Mouse (Mus musculus) spleen, embryonic (tissue): Measurements from ENCODE around the gene Acot4.
"Not testable (repeated sequence)": the region's sequence is repeated elsewhere in the genome, so short reads cannot be mapped to it uniquely, and the experiment has no call there.

Source experiments
- CTCF ChIA-PET: fragments of 350-600 bp; sonication (Branson Sonifier 250); formaldehyde crosslinking; loops from one replicate; lab custom pipeline; 2022; lab: Charles Lee

Gene Acot4

GRCm38 (mm10) chr12:84030659-84031332 is 7.4 kb upstream of the Acot4 start:
- CTCF ChIA-PET = interaction anchor here (0.6 to 1.0 kb wide), 3 partner anchors 10 to 59 kb away, joined by 5 to 13 read pairs (median 5); no protein-coding TSS in a partner anchor

GRCm38 (mm10) chr12:84032854-84033253 is 5.3 kb upstream of the Acot4 start:
- CTCF ChIA-PET = no interaction called here

- CTCF ChIA-PET = interaction anchor here (0.5 kb wide), 1 partner anchor 21 kb away, joined by 6 read pairs; no protein-coding TSS in a partner anchor
These were observed 4.9 kb upstream of the Acot4 start for GRCm38 (mm10) chr12:84033302-84033701.

- CTCF ChIA-PET = interaction anchor here (0.7 kb wide), 1 partner anchor 178 kb away, joined by 6 read pairs; no protein-coding TSS in a partner anchor
These were observed 4.1 kb upstream of the Acot4 start for GRCm38 (mm10) chr12:84034108-84034507.

DNA sequence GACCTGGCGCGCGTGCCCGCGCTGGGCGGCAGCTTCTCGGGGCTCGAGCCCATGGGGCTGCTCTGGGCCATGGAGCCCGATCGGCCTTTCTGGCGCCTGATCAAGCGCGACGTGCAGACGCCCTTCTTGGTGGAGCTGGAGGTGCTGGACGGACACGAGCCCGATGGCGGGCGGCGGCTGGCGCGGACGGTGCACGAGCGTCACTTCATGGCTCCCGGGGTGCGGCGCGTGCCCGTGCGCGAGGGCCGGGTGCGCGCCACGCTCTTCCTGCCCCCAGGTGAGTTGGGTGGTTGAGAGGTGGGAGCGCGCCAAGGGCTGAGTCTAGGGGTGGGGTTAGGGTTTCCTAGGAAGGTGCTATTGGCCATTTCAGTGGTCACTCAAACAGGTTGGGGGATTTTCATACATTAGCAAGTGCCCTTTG is 522 bp downstream of the Acot4 start, which contains the start of gene Gm49366:
TSS of gene Gm49366 (plus strand) at position 245 of the 421 bp plus-strand sequence.
- CTCF ChIA-PET = not testable (repeated sequence)

DNA sequence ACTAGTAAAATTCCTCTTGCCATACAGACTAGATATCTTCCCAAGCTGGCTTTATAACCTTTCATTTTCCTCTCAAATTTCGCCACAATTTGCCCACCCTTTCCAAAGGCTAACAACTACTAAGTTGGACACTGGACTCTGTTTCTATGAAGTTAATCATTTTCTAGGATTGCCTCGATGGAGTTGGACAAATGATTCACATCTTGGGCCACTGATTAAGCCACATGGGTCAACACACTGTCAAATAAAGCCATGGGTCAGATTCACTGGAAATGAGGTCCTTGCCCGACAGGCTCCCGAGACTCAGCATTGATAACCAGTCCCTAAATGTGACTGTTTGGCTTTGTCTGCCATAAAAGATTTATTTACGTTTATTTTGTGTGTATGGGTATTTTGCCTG is 4.1 kb downstream of the Acot4 start:
- CTCF ChIA-PET = no interaction called here

DNA sequence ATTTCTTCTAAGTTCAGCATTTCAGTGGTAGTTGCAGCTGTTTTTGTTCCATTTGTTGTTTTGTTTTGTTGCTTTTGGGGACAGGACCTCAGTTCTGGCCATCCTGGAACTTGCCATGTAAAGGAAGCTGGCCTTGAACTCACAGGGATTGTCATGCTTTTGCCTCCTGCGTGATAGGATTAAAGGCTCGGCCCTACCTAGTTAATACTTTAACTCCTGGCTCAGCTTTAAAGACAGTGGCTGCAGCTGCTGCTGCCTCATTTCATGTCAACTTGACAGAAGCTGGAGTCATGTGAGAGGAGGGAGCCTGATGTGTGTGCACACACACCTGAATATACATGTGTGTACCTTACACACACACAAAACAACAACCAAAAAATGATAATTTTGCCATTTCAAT is 5.9 kb downstream of the Acot4 start:
- CTCF ChIA-PET = no interaction called here

DNA sequence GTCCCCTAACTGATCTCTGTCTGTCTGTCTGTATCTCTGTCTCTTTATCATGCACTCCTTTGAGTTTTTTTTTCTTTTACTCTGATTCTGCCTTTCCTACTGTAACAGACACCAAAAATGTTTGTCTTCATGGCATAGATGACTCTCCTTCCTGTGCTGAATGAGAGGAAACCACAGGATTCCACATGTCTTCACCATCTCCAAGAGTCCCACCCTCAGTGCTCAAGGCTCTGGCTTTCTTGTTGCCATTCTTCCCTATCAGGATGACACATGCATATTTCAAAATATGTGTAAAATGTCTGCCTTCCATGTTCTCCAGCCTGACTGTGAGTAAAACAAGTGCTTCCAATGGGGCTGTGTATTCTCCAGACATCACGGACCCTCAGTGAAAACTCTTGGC is 8.7 kb downstream of the Acot4 start:
- CTCF ChIA-PET = no interaction called here

DNA sequence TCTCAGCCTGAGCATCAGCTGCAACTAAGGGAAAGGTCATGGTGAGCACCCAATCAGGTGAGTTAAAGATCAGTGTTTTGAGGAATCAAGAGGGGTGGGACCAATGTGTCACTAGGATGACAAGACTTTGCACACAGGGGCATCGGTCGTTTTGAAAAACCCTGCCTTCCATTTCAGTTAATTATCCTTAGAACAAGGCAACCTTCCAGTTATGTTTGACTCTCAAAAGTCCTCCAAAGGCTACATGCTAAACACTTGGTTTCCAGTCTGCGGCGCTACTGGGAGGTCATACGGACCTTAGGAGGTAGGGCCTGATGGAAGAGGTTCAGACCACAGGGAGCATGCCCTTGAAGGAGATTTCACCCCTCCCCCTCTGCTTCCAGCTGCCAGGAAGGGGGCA is 12.6 kb downstream of the Acot4 start:
- CTCF ChIA-PET = not testable (repeated sequence)

DNA sequence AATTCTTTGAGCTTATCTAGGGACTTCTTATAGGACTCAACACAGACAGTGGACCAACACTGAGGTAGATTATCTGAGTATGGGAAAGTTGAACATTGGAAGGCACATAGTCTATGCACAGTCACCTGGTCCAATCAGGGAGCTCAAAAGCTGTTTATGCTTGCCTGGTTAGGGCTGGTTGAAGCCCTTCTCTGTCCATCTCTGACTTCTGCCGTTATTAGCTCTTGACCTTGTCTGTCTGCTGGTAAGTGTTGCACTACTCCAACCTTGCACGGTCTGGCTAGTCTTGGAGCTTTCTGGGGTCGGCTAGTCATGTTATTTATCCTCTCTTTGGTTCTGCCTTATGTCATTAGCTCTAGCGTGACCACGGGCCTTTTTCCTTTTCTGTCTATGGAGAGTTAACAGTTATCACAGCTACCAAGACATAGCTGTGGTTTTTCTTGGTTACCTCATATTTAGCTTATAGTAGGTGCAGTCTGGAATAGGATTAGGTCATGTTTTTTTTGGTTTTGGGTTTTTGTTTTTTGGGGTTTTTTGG is 13.8 kb downstream of the Acot4 start, which contains the start of gene Acot3:
TSS of gene Acot3 (plus strand) at position 208 of the 538 bp plus-strand sequence.
- CTCF ChIA-PET = interaction anchor here (0.6 kb wide), 1 partner anchor 28 kb away, joined by 3 read pairs; no protein-coding TSS in a partner anchor

DNA sequence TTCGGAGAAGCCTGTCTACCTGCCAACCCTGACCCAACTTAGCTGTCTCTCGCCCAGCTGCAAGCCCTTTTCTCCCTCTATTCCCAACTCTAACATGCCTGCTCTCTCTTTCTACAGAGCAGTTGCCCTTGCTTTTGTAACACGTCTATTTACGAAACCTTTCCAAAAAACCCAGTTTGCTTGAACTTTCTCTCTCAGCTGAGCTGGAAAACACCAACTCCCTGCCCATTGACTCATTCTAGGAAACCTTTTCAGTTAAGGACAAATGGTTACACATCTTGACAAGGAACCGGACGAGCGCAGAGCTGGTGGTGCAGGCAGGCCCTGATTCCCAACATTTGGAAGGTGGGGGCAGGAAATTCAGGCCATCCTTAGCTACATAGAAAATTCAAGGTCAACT is 14.4 kb downstream of the Acot4 start:
- CTCF ChIA-PET = interaction anchor here (0.6 kb wide), 1 partner anchor 28 kb away, joined by 3 read pairs; no protein-coding TSS in a partner anchor

DNA sequence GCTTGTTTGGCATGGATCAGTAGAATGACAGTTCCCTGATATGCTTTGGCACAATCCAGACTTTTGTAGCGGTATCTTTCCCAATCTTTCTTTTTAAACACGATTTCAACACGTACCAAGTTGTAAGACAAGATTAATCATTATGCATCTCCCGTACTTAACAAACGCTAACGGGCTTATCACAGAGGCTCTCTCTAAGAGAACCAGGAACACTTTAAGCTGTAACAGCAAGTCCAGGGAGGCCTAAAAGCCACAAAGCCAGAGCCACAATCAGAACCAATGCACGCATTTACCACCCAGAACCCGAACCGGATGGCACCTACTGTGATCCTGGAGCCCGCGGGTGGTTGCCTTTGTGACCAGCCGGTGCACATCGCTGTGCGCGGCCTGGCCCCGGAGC is 15.0 kb downstream of the Acot4 start:
- CTCF ChIA-PET = no interaction called here

- CTCF ChIA-PET = no interaction called here
These were observed 15.7 kb downstream of the Acot4 start for GRCm38 (mm10) chr12:84053679-84054391.

DNA sequence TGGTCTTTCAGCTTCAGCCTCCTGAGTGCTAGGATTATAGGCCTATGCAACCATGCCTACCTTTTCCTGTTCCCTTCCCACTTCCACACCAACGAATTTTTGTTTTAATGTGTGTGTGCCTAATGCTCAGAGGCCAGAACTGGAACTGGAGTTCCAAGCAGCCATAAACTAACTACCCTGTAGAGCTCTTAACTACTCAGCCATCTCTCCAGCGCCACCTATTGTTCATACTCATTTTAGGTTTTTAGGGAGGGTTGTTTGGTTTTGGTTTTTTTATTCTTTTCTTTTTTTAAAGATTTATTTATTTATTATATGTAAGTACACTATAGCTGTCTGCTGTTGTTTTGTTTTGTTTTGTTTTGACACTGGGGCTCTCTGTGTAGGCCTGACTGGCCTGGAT is 22.8 kb downstream of the Acot4 start:
- CTCF ChIA-PET = no interaction called here

DNA sequence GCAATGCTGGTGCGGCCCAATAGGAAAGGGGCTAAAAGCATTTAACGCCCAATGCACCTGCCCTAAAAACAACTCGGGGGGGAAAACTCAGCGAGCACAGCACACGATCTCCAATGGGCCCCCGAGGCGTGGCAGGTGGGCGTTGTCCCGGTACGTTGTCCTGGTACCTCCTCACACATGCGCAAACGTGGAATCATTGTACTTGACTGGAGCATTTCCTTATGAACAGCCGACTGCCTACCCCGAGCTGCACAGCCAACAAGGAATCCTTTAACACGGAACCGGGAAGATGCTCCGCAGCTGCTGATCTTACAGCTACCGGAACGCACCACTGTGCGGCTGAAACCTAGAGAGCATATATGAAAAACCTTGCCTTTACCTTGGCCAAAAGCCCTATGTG is 24.2 kb downstream of the Acot4 start:
- CTCF ChIA-PET = no interaction called here

GRCm38 (mm10) chr12:84063228-84063627 is 25.0 kb downstream of the Acot4 start:
- CTCF ChIA-PET = no interaction called here

GRCm38 (mm10) chr12:84063833-84064232 is 25.7 kb downstream of the Acot4 start:
- CTCF ChIA-PET = no interaction called here

DNA sequence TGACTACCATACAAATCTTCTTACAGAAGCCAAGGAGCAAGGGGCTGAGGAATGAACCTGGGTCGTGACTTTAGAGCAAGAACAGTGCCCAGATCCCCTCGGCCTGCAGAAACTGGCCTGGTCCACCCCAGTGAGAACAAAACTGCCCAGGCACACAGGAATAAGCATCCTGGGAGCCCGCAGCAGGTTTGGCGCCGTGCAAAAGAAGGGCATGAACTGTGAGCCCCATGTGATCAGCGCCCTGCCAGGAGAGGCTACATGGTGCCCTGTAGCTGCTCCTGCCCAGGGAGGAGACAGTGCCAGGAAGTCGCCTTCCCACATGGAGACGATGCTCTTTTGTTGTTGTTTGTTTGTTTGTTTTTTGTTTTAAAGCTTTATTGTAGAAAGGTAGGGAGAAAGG is 26.4 kb downstream of the Acot4 start:
- CTCF ChIA-PET = no interaction called here

DNA sequence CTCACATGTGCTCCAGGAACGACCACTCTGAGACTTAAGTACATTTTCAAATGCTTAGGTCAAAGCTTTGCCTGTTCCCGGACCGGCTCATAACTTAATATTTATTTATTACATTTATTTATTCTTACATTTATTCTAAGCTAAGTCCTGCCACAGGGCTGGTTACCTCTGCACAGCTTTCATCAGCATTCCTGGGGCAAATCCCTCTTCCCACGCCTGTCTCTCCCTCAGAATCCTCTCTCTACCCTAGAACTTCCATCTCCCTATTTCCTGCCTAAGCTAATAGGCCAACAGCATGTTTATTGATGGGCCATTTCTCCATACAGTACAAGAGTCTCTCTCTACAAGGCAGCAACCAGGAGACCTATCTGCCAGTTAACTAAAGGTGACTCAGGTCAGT is 29.6 kb downstream of the Acot4 start:
- CTCF ChIA-PET = no interaction called here

- CTCF ChIA-PET = no interaction called here
These were observed 30.1 kb downstream of the Acot4 start for GRCm38 (mm10) chr12:84068296-84068695.

DNA sequence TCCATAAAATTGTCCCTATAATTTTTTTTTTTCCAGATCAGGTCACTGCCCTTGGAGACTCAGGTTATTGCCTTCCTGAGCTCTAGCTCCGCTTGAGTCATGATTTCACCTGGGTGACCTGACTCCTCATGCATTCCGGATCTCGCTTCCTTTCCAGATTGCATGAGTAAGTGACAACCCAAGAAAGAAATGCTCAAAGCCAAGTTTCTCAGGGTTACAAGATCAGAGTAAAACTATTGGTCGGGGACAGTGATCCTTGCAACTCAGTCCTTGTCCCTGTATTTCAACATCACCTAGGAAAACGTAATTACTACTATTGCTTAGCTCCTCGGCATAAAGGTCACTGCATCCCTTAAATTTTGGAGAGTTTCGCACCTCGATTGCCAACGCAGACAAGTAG is 30.8 kb downstream of the Acot4 start, which contains the start of gene Acot5:
TSS of gene Acot5 (plus strand) at position 340 of the 400 bp plus-strand sequence.
- CTCF ChIA-PET = no interaction called here

DNA sequence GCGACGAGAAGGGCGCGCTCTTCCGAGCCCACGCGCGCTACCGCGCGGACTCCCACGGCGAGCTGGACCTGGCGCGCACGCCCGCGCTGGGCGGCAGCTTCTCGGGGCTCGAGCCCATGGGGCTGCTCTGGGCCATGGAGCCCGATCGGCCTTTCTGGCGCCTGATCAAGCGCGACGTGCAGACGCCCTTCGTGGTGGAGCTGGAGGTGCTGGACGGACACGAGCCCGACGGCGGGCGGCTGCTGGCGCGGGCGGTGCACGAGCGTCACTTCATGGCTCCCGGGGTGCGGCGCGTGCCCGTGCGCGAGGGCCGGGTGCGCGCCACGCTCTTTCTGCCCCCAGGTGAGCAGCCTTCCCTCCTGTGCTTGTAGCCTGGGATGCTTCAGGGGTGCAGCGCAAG is 31.4 kb downstream of the Acot4 start:
- CTCF ChIA-PET = not testable (repeated sequence)
